Mouse (Mus musculus) hindbrain, embryonic 10.5 days (tissue): ENCODE measurements at regions not wholly inside any gene's neighbourhood (a gene's known extent, or its start where the extent isn't known, plus 50 kb on each side); places are given as distances from the start of the nearest gene placed in this dataset.
"Not testable (repeated sequence)": the region's sequence is repeated elsewhere in the genome, so short reads cannot be mapped to it uniquely, and the experiment has no call there.

Experiments
- DNase-seq: peaks from one replicate; pipeline ENCODE4 v3.0.0-alpha.2; 2017; ENCODE audit warnings: low spot score
- H3K27ac ChIP-seq: fragments of 300-500 bp; sonication (generic); 2 replicates; pipeline ENCODE4 v1.5.1; 2016; ENCODE audit warnings: mild to moderate bottlenecking, moderate library complexity
- H3K27me3 ChIP-seq: fragments of 300-500 bp; sonication (generic); 2 replicates; pipeline ENCODE4 v1.6.1; 2016; ENCODE audit warnings: mild to moderate bottlenecking; ENCODE audit not compliant: poor library complexity, insufficient read depth, severe bottlenecking
- H3K36me3 ChIP-seq: fragments of 300-500 bp; sonication (generic); 2 replicates; pipeline ENCODE4 v1.6.1; 2016; ENCODE audit warnings: mild to moderate bottlenecking, moderate library complexity
- H3K4me1 ChIP-seq: fragments of 300-500 bp; sonication (generic); replicated peaks from 2 replicates; pipeline ENCODE4 v1.6.1; 2016; ENCODE audit warnings: mild to moderate bottlenecking
- H3K4me3 ChIP-seq: fragments of 300-500 bp; sonication (generic); 2 replicates; pipeline ENCODE4 v1.5.1; 2016; ENCODE audit warnings: mild to moderate bottlenecking, moderate library complexity
- H3K9me3 ChIP-seq: fragments of 300-500 bp; sonication (generic); 2 replicates; pipeline ENCODE4 v1.6.1; 2016; ENCODE audit warnings: mild to moderate bottlenecking, moderate library complexity
- WGBS: fragments of 180-500 bp; shearing (Covaris S2); methylation state at CpG from one replicate; pipeline ENCODE4 v1.1.7; 2016; 5-methylcytosine and 5-hydroxymethylcytosine counted together

DNA sequence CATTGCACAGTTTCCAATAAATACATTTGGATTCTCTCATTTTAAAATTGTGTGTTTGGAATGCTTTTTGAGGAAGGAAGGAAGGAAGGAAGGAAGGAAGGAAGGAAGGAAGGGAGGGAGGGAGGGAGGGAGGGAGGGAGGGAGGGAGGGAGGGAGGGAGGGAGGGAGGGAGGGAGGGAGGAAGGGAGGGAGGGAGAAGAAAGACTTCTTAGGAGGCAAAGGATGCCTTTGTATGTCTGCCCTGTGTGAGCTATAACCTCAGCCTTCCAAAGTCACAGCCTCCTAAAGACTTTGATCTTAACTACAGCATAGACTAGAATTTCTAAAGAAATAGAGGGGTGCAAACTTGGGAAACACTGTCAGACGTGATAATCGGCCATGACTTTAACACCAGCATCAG lies 182.5 kb upstream of the Bmp4 start:
- peaks cover 25% of the 10 kb centered on the region for H3K4me1 ChIP-seq
- not testable (repeated sequence) for DNase-seq
- WGBS, result 84% methylated on average over 2 of the region's 2 CpGs

DNA sequence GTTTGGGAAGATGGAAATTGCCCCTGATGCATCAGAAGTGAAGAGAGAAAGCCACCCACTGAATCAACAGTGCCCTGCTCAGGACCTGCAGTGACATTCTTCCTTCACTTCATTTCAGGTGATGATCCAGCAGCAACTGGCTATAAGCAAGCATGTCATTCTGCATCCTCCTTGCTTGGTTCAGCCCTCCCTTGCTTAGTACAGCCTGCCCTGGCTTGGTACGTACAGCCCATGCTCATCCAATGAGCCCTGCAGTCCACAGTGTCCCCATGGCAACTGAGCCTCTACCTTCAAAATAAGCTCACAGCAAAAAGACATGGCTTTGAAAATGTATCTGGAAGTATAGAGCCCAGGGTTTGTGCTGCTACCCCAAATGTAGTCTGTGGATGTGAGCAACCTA lies 181.4 kb upstream of the Bmp4 start:
- Histone ChIP-seq H3K27ac (no peak overlapping the region), H3K27me3 (peaks cover 3% of the 10 kb centered on the region; the same call in 1 of the 2 replicates), H3K36me3 (no peaks in the 10 kb centered on the region), H3K9me3 (no peaks in the 10 kb centered on the region), H3K4me1 (peaks cover 30% of the 10 kb centered on the region), H3K4me3 (no peak overlapping the region)
- 63% methylated on average over 1 of the region's 1 CpGs for WGBS
- DNase-seq, result no peak

More for the DNA sequence above, 182.5 kb upstream of the Bmp4 start:
- H3K27me3 ChIP-seq, H3K9me3 ChIP-seq, H3K36me3 ChIP-seq, H3K4me3 ChIP-seq, H3K27ac ChIP-seq: not testable (repeated sequence)

DNA sequence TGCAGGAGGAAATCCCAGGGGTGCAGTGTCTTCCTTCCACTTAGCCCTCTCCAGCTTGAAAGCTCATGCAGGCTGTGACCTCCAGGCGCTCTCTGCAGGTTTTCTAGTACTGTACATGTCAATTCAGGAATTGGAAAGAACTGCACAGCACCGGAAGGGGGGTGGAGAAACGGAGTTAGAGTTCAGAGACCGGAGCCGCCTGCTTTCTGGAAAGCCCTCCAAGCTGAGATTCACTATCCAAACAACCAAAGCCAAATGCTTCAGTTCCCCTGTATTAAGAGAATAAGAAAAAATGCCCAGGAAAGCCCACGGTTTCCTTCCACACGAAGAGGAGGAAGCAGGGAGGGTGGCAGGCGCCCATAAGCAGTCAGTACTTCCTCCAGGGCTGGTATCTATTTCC lies 178.8 kb upstream of the Bmp4 start:
- WGBS, result 85% methylated on average over 8 of the region's 8 CpGs
- DNase-seq, result no peak
- no peaks in the 10 kb centered on the region for H3K9me3 ChIP-seq
- H3K27ac ChIP-seq, result no peak overlapping the region
- no peaks in the 10 kb centered on the region for H3K36me3 ChIP-seq
- H3K4me3 ChIP-seq, result no peak overlapping the region
- H3K27me3 ChIP-seq, result peaks cover 3% of the 10 kb centered on the region; the same call in 1 of the 2 replicates
- peaks cover 18% of the 10 kb centered on the region; the same call in 1 of the 2 replicates for H3K4me1 ChIP-seq

DNA sequence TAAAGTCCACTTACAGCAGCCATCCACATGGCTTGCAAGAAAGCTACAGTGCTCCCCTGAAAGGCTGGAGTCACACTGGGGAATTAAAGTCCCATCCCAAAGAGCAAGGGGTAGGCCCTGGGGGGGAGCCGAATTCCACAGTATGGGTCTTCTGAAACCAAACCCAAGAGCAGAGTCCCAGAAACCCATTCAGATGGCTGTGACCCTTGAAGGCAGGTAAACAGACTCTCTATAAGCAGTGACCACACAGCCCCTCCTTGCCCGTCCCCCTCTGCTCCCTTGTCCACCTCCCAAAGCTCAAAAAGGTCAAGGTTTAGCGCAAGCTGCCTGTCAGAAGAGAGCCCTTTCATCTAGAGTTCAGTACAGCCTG lies 176.9 kb upstream of the Bmp4 start:
- no peaks in the 10 kb centered on the region for H3K36me3 ChIP-seq
- H3K9me3 ChIP-seq, result no peaks in the 10 kb centered on the region
- DNase-seq, result no peak
- H3K4me3 ChIP-seq, result no peak overlapping the region
- 56% methylated on average over 3 of the region's 3 CpGs for WGBS
- H3K4me1 ChIP-seq, result peaks cover 12% of the 10 kb centered on the region; the same call in 1 of the 2 replicates
- no peak overlapping the region for H3K27ac ChIP-seq
- peaks cover 3% of the 10 kb centered on the region; the same call in 1 of the 2 replicates for H3K27me3 ChIP-seq

DNA sequence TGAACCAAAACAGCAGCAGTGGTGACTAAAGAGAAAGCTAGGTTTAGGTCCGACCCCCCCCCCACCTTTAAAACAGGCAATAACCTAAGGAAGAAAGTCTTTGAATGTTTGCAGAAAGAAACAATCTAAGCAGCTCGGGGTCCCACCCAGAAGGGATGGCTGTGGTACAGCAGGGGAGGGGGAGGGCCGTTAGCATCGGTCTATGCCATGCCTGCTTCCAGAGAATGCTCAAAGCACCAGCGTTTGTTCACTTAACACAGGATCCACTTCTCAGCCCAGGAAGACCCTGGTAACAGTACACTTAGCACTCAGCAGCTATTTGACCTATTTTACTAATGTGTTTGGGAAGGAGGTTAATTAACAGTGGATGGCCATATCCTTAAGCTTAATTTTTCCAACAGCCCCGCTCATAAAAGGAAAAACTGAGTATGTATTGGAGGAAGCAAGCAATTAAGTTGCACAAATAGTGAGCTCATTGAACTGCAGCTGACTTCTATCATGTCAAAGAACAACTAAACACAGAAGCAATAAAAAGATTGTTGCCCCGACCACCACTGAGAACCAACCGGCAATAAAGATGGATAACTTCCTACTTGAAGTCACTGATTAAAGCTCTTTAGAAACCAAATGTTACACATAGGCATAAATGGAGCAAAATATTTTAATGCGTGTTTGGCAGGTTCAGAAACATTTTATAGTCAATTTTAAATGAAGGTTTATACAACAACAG lies 176.4 kb upstream of the Bmp4 start:
- no peaks in the 10 kb centered on the region for H3K9me3 ChIP-seq
- DNase-seq, result no peak
- WGBS, result 75% methylated on average over 9 of the region's 9 CpGs
- no peak overlapping the region for H3K4me3 ChIP-seq
- no peak overlapping the region for H3K27ac ChIP-seq
- no peaks in the 10 kb centered on the region for H3K36me3 ChIP-seq
- H3K4me1 ChIP-seq, result peaks cover 10% of the 10 kb centered on the region; the same call in 1 of the 2 replicates
- H3K27me3 ChIP-seq, result peaks cover 2% of the 10 kb centered on the region; the same call in 1 of the 2 replicates

DNA sequence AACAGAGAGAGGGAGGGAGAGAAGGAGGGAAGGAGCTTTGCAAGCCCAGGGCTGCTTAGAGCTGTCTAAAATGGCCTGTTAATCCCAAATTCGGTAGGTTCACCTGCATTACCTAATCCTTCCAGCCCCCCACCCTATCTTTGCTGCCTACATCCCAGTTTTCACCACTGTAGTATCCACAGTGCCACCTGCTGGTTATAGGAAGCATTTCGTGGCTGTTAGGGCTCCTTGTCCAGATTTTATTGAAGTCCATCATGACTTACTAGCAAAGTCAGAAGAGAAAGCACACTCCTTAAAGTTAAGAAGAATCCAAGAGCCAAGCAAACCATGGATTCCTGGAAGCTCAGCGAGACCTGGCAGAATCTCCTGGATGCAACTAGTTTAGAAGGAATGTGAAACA lies 174.5 kb upstream of the Bmp4 start:
- no peak overlapping the region for H3K27ac ChIP-seq
- no peaks in the 10 kb centered on the region for H3K27me3 ChIP-seq
- no peak overlapping the region for H3K4me3 ChIP-seq
- peak; percentile 42 for DNase-seq
- no peaks in the 10 kb centered on the region for H3K9me3 ChIP-seq
- peaks cover 8% of the 10 kb centered on the region; the same call in 1 of the 2 replicates for H3K4me1 ChIP-seq
- no peaks in the 10 kb centered on the region for H3K36me3 ChIP-seq
- 13% methylated on average over 3 of the region's 3 CpGs for WGBS

DNA sequence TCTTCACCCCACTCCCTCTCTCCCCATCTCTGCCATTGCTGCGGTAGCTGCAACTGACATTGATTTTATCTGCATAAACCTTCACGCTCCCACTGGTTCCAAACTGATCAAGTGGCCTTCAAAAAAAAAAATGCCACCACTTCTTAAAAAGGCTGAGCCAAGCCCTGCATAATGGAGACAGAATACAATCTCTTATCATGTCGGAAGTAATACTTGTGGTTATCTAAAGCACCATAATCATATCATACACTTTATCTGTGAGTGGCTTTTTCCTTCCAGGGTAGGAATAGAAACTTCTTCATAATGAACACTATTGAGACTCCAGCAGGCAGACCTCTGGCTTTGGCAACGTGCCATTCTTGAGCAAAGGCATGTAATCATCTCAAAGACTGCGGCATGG lies 171.5 kb upstream of the Bmp4 start:
- no peaks in the 10 kb centered on the region for H3K9me3 ChIP-seq
- H3K4me1 ChIP-seq, result no peaks in the 10 kb centered on the region
- 89% methylated on average over 5 of the region's 5 CpGs for WGBS
- no peaks in the 10 kb centered on the region for H3K36me3 ChIP-seq
- no peak overlapping the region for H3K27ac ChIP-seq
- 0 out of 2 replicates have a peak, but pooled peaks cover 2% of the 10 kb centered on the region for H3K27me3 ChIP-seq
- no peak for DNase-seq
- no peak overlapping the region for H3K4me3 ChIP-seq

DNA sequence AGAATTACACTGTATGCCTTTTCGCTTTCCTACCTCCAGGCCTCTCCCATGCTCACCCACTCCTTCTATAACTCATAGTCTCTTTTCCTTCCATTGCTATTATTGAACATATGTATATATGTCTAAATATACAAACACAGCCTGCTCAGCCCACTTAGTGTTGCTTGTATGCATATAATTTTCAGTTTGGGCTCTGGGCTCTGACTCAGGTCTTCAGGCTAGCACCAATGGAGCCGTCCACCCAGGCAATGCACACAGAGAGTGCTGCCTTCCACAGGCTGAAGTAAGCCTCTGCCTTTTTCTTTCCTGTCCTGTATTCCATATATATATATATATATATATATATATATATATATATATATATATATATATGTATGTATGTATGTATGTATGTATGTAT lies 162.8 kb upstream of the Bmp4 start:
- Histone ChIP-seq H3K9me3 (no peaks in the 10 kb centered on the region), H3K27ac (no peak overlapping the region), H3K27me3 (0 out of 2 replicates have a peak, but pooled peaks cover 2% of the 10 kb centered on the region), H3K4me3 (no peak overlapping the region), H3K4me1 (no peaks in the 10 kb centered on the region), H3K36me3 (no peaks in the 10 kb centered on the region)
- WGBS, result 93% methylated on average over 2 of the region's 2 CpGs
- DNase-seq, result no peak

DNA sequence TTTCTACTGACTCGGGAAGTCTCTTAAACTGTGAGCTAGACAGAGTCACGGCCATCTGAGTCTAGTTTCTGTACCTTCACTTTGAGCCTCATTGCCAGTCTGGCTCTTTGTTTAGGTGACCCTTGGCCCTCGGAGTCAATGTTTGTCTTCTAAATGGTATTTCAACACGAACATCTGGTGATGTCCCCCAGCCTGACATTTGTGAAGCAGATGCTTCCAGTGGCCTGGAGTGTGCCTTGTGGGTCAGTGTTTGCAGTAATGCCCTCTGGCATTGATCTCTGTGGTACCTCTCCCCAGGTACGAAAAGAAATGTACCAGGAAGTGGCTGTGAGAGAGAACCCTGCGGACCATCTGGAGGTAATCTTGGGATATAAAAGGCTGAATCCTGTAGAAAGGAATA lies 155.7 kb upstream of the Bmp4 start:
- H3K4me3 ChIP-seq, result no peak overlapping the region
- H3K27ac ChIP-seq, result no peak overlapping the region
- H3K36me3 ChIP-seq, result no peaks in the 10 kb centered on the region
- H3K27me3 ChIP-seq, result no peaks in the 10 kb centered on the region
- peaks cover 5% of the 10 kb centered on the region; the same call in 1 of the 2 replicates for H3K9me3 ChIP-seq
- DNase-seq, result peak; percentile 42
- 64% methylated on average over 6 of the region's 6 CpGs for WGBS
- H3K4me1 ChIP-seq, result no peaks in the 10 kb centered on the region

DNA sequence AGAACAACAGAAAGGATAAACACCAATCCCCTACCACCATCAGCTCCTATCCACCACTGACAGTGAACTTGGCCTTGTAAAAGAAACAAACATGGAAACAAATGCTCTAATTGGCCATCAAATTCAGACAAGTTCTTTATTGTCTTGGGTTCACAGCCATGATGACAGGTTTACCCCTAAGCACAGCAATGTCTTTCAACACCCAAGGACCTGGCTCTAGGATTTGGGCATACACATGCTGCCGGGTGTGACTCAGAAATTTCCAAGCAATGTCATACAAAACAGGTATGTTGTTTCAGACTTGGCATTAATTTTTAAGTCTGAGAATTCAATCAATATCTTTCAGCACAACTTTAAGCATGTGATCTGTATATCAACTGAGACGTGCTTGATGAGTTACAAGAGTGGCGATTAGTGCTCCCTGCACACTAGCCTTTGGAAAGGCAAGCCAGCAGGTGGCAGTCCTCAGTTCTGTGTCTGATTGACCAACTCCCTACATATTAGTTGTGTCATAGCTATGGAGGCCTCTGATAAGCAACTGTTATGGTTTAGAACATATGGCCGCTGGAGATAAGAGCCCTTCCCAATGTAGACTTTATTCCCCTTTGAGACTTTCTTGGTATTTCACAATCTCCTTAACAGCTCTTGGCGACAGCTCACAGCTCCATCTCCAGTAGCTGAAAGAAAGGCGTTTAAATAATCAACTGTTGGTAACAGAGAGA lies 149.2 kb upstream of the Bmp4 start:
- DNase-seq, result no peak
- no peaks in the 10 kb centered on the region for H3K27me3 ChIP-seq
- no peak overlapping the region for H3K27ac ChIP-seq
- 93% methylated on average over 6 of the region's 6 CpGs for WGBS
- H3K4me3 ChIP-seq, result no peak overlapping the region
- H3K36me3 ChIP-seq, result no peaks in the 10 kb centered on the region
- peaks cover 3% of the 10 kb centered on the region; the same call in 1 of the 2 replicates for H3K9me3 ChIP-seq
- H3K4me1 ChIP-seq, result no peaks in the 10 kb centered on the region

DNA sequence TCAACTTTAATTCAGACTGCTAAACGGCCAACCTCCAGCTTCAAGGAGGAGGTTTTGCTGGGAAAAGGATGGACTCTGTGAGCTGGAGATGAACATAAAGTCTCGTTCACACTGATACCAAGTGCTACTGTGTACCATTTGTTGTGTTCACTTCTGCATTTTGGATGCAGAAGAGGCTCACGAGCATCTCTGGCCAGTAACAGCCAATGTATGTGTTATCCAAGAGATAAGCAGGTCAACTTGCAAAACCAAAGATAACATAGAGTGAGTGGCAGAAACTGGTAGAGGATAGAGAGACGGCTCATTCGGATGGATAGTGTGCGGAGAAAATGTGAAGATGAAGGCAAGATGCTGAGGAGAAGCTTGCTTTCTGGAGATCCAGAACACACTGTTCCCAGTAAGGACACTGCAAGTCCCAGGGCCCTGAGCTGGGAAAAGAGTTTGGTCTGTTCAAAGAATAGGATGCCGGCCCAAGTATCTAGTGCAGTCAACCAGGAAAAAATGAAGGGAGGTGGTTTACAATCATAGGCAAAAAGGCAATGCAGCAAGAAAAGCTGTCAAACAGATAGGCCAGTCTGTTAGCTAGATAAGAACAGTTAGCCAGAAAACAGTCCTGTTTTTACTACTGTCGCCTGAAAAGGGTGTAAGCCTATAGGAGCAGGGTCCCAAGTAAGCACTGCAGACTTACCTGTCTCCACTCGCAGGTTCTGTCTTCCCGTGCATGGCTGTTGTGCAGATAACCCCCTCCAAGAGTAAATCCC lies 145.7 kb upstream of the Bmp4 start:
- DNase-seq, result no peak

DNA sequence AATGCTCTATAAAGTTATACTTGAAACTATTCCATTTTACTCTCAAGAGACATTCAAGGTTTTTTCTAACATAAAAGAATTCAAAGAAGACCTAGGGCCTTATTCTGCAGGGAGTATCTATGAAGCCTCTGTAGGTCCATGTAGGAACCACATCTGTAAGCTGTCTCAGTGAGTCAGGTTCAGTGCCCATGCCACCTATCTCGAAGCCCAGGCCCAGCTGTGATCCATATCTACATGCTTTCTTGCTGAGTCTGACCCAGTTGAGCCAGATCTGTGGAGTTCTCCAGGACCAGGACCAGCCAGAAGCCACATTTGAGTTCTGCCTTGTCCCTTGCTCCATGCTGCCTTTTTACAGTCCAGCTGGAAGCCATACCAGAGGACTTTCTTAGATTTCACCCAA lies 142.2 kb upstream of the Bmp4 start:
- Histone ChIP-seq H3K36me3 (no peaks in the 10 kb centered on the region), H3K9me3 (no peaks in the 10 kb centered on the region), H3K4me1 (no peaks in the 10 kb centered on the region), H3K27ac (no peak overlapping the region), H3K4me3 (no peak overlapping the region), H3K27me3 (no peaks in the 10 kb centered on the region)
- DNase-seq, result no peak
- 71% methylated on average over 1 of the region's 1 CpGs for WGBS

More for the DNA sequence above, 145.7 kb upstream of the Bmp4 start:
- H3K27ac ChIP-seq, result no peak overlapping the region
- no peaks in the 10 kb centered on the region for H3K9me3 ChIP-seq
- no peaks in the 10 kb centered on the region for H3K36me3 ChIP-seq
- H3K4me3 ChIP-seq, result no peak overlapping the region
- H3K4me1 ChIP-seq, result no peaks in the 10 kb centered on the region
- H3K27me3 ChIP-seq, result no peaks in the 10 kb centered on the region
- 87% methylated on average over 10 of the region's 10 CpGs for WGBS

DNA sequence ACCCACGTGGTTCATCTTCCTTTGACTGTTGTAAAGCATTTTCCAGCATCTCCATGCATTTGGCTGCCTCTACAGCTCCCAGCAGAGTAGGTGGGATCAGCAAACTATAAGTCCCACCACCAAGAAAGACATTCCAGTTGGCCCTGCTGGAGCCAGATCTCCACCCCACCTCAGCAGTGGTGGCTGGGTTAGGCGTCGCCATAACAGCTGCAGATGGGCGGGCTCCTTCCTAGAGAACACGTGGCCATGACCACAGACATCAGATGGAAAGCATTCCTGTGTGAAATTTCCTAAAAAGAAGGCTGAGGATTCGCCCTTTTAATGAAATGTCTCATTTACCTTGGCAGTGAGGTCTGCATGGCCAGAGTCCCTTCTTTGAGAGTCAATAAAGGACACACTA lies 140.0 kb upstream of the Bmp4 start:
- no peaks in the 10 kb centered on the region for H3K36me3 ChIP-seq
- H3K4me1 ChIP-seq, result no peaks in the 10 kb centered on the region
- DNase-seq, result no peak
- H3K27me3 ChIP-seq, result no peaks in the 10 kb centered on the region
- H3K27ac ChIP-seq, result no peak overlapping the region
- H3K4me3 ChIP-seq, result no peak overlapping the region
- 86% methylated on average over 6 of the region's 6 CpGs for WGBS
- H3K9me3 ChIP-seq, result no peaks in the 10 kb centered on the region
